Mouse (Mus musculus): ENCODE results near the gene Fam104a.

GRCm38 (mm10) chr11:113618303-113618671 lies 65.7 kb downstream of the Fam104a start:
- TF ChIP-seq MAX (IDR thresholded peaks at IDR 0.05; ENCODE audit: low read length) (no peak), CTCF (IDR thresholded peaks at IDR 0.05 in 2 of 3, conservative IDR thresholded peaks at IDR 0.05 in 1 of 3; ENCODE audit: control insufficient read depth in 1 of 3, insufficient read depth in 1 of 3, low read depth in 2 of 3, low read length in 3 of 3, poor library complexity in 1 of 3, severe bottlenecking in 1 of 3) (no peak), UBTF (IDR thresholded peaks at IDR 0.05; ENCODE audit: borderline replicate concordance, insufficient read depth, low read depth, low read length) (no peak), POLR2AphosphoS2 (IDR thresholded peaks at IDR 0.05; ENCODE audit: low read length) (no peak)

All from MEL (cell line).